Mouse (Mus musculus) sigmoid colon, adult 10 weeks (tissue): ENCODE data around the gene Efcab6. TPM values are rescaled to one million over a fixed set of nuclear protein-coding genes. Genes with fewer than 3 reads are reported as not detected.

Experiments
- polyA plus RNA-seq: library from polyadenylated mRNA; stranded (reverse); fragments of 350-450 nt; fragmentation: Illumina TruSeq; extraction: RNeasy Lipid Tissue Mini Kit (QIAGEN cat#74804); gene quantifications from one replicate; pipeline ENCODE4 v1.2.3, GENCODE M21; 2014; ENCODE audit warnings: low read depth, low replicate concordance

Efcab6 gene
- not detected for polyA plus RNA-seq

GRCm38 (mm10) chr15:84065140-84065539 is at the start of gene Efcab6:
Gene Efcab6, minus strand, starts transcription at chr15:84065379.

GRCm38 (mm10) chr15:84105105-84105923 is 40.1 kb upstream of the Efcab6 start, which contains the start of gene Sult4a1:
Gene Sult4a1, minus strand, starts transcription at chr15:84105754.

Other genes starting within 250 kb of the Efcab6 start
- gene Sult4a1, start 40.4 kb upstream of the Efcab6 start, polyA plus RNA-seq = 0.41 TPM
- gene Pnpla5, start 57.8 kb upstream of the Efcab6 start, polyA plus RNA-seq = not detected
- not detected for gene Pnpla3, start 102.5 kb upstream of the Efcab6 start, polyA plus RNA-seq
- 41.8 TPM for gene Samm50, start 126.9 kb upstream of the Efcab6 start, polyA plus RNA-seq
- gene Parvb, start 166.7 kb upstream of the Efcab6 start, polyA plus RNA-seq = 1.0 TPM